Mouse (Mus musculus) forebrain, postnatal 0 days (tissue): ENCODE data around the gene BC024978. TPM values are rescaled to one million over a fixed set of nuclear protein-coding genes. Genes with fewer than 3 reads are reported as not detected.

Source experiments
- ATAC-seq: fragments of 200-750 bp; cut with Nextera tagmentation; 2 replicates; pipeline ENCODE4 v1.8.0; 2017; ENCODE audit warnings: mild to moderate bottlenecking, moderate library complexity
- DNase-seq: peaks from one replicate; pipeline ENCODE4 v3.0.0-alpha.2; 2015
- H3K27ac ChIP-seq: fragments of 300-500 bp; sonication (generic); 2 replicates; pipeline ENCODE4 v1.5.1; 2014; ENCODE audit warnings: low read depth, mild to moderate bottlenecking, antibody characterized with exemption, low read length, moderate library complexity, mixed read lengths
- H3K27me3 ChIP-seq: fragments of 300-500 bp; sonication (generic); 2 replicates; pipeline ENCODE4 v1.6.1; 2014; ENCODE audit warnings: mild to moderate bottlenecking, low read length, mixed read lengths; ENCODE audit not compliant: insufficient read depth
- H3K36me3 ChIP-seq: fragments of 300-500 bp; sonication (generic); 2 replicates; pipeline ENCODE4 v1.6.1; 2014; ENCODE audit warnings: mild to moderate bottlenecking, moderate library complexity; ENCODE audit not compliant: insufficient read depth
- H3K4me1 ChIP-seq: fragments of 300-500 bp; sonication (generic); 2 replicates; pipeline ENCODE4 v1.6.1; 2014; ENCODE audit warnings: antibody characterized with exemption; ENCODE audit not compliant: insufficient read depth
- H3K4me2 ChIP-seq: fragments of 300-500 bp; sonication (generic); 2 replicates; pipeline ENCODE4 v1.6.1; 2014; ENCODE audit warnings: low read depth, mild to moderate bottlenecking, moderate library complexity
- H3K4me3 ChIP-seq: fragments of 300-500 bp; sonication (generic); 2 replicates; pipeline ENCODE4 v1.5.1; 2014; ENCODE audit warnings: low read depth, low read length, mixed read lengths
- H3K9ac ChIP-seq: fragments of 300-500 bp; sonication (generic); 2 replicates; pipeline ENCODE4 v1.6.1; 2014; ENCODE audit warnings: mild to moderate bottlenecking
- H3K9me3 ChIP-seq: fragments of 300-500 bp; sonication (generic); 2 replicates; pipeline ENCODE4 v1.6.1; 2016; ENCODE audit warnings: low read length
- CTCF ChIP-seq: sonication (generic); IDR thresholded peaks from 2 replicates; pipeline ENCODE4 v1.5.1; 2016; ENCODE audit warnings: antibody characterized with exemption, control low read depth, low read depth
- WGBS: fragments of 180-500 bp; shearing (Covaris S2); extraction: QIAGEN DNeasy Blood & Tissue Kit; methylation state at CpG from one replicate; pipeline ENCODE4 v1.1.7; 2014; 5-methylcytosine and 5-hydroxymethylcytosine counted together
- polyA plus RNA-seq: library from polyadenylated mRNA; unstranded; fragments of >200 nt; fragmentation: Nextera tagmentation; extraction: Ambion mirVana; gene quantifications from 2 replicates; pipeline ENCODE4 v1.2.1, GENCODE M21; 2015
- total RNA-seq: library from RNA; depleted of rRNA; stranded (reverse); fragments of >200 nt; gene quantifications from 2 replicates; pipeline ENCODE4 v1.2.3, GENCODE M21; 2014

BC024978 gene
- total and polyA plus RNA-seq, 2 experiments from 2014 or later = 2.0 to 5.7 TPM

GRCm38 (mm10) chr7:27160921-27161320 lies 34.7 kb upstream of the BC024978 start:
- WGBS = 86% methylated on average over 3 of the region's 3 CpGs
- no peak for TF ChIP-seq CTCF
- H3K9me3 ChIP-seq = no peaks in the 10 kb centered on the region
- H3K27me3 ChIP-seq = no peaks in the 10 kb centered on the region
- H3K27ac ChIP-seq = no peak overlapping the region
- DNase-seq (no peak), ATAC-seq (no peak)
- no peak overlapping the region for H3K4me2 ChIP-seq
- H3K4me1 ChIP-seq = peaks cover 24% of the 10 kb centered on the region
- H3K4me3 ChIP-seq = no peak overlapping the region
- H3K9ac ChIP-seq = no peak overlapping the region
- peaks cover 40% of the 10 kb centered on the region for H3K36me3 ChIP-seq

DNA sequence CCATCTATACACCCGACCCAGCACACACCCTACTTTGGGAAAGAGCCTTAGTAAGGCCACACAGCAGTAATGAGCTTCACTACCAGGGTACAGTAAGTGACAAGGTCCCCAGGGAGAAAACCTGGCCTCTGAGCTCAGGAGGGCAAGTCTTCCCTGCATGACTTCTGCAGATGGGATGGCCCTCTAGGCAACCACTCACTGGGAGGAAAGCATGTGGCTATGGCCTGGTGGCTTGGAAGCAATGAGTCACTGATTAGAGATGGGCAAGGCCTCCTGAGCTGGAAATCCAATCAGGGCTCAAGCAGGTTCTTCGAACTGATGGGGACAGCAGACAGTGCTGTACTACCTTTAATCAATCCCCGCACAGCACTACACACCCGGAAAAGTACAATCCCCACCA lies 33.8 kb upstream of the BC024978 start:
- no peak for ATAC-seq
- DNase-seq = no peak
- TF ChIP-seq CTCF = no peak
- Histone ChIP-seq H3K27me3 (no peaks in the 10 kb centered on the region), H3K27ac (no peak overlapping the region), H3K9me3 (no peaks in the 10 kb centered on the region), H3K36me3 (peaks cover 40% of the 10 kb centered on the region), H3K4me1 (peaks cover 24% of the 10 kb centered on the region), H3K4me2 (no peak overlapping the region), H3K9ac (no peak overlapping the region), H3K4me3 (no peak overlapping the region)
- WGBS = 92% methylated on average over 4 of the region's 4 CpGs

GRCm38 (mm10) chr7:27162780-27163449 lies 32.7 kb upstream of the BC024978 start:
- Histone ChIP-seq H3K4me1 (peaks cover 24% of the 10 kb centered on the region), H3K27ac (no peak overlapping the region), H3K9ac (peak overlapping the region; percentile 28; the same call in 1 of the 2 replicates), H3K27me3 (no peaks in the 10 kb centered on the region), H3K4me2 (peak overlapping the region; percentile 75), H3K9me3 (no peaks in the 10 kb centered on the region), H3K4me3 (no peak overlapping the region), H3K36me3 (peaks cover 32% of the 10 kb centered on the region)
- DNase-seq (no peak), ATAC-seq (no peak)
- WGBS = 83% methylated on average over 5 of the region's 5 CpGs
- TF ChIP-seq CTCF = no peak

- TF ChIP-seq CTCF = no peak
- no peak for ATAC-seq
- Histone ChIP-seq H3K9me3 (no peaks in the 10 kb centered on the region), H3K9ac (peak overlapping the region; percentile 28; the same call in 1 of the 2 replicates), H3K36me3 (peaks cover 26% of the 10 kb centered on the region), H3K27ac (no peak overlapping the region), H3K27me3 (no peaks in the 10 kb centered on the region), H3K4me2 (peak overlapping the region; percentile 75), H3K4me3 (no peak overlapping the region), H3K4me1 (peaks cover 24% of the 10 kb centered on the region)
- 80% methylated on average over 5 of the region's 5 CpGs for WGBS
- DNase-seq = no peak
Observed at GRCm38 (mm10) chr7:27163450-27163805, 32.2 kb upstream of the BC024978 start.

DNA sequence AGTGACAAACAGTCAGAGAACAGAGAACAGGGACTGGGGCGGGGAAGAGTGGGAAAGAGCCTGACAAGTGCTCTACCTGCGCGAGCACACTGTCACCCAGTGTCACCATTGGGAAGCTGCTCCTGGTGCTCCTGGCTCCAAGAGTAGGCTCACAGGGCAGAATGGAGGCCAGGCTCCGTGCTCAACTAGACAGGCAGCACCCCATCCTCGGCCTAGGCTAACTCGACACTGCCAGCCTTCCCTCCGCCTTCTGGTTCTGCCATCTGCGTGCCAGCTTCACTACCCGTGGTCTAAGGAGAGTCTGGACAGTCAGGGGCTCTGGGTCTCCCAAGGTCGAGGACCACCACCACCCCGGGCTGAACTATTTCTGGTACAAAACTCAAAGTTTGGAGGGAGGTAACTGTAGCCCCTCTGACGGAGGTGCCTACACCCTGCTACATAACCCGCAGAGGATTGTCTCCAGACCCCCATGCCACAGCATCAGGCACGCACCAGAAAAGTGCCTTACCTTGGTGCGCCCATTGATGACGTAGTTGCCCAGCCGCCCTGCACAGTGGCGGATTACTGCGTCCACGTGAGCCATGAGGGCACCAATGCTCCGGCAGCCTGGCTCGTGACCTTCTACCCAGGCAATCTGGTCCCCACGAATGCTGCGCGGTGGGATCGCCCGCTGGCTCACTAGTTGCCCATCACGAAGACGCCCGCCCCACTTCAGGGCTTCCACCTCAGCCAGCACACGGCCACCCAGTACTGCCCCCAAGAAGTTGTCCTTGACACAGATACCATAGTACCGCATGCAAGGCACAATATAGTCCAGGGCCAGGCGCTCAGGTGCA lies 31.3 kb upstream of the BC024978 start:
- H3K9me3 ChIP-seq = no peaks in the 10 kb centered on the region
- TF ChIP-seq CTCF = no peak
- H3K27ac ChIP-seq = no peak overlapping the region
- WGBS = 86% methylated on average over 33 of the region's 33 CpGs
- peak overlapping the region; percentile 92 for H3K9ac ChIP-seq
- ATAC-seq (no peak), DNase-seq (no peak)
- H3K27me3 ChIP-seq = no peaks in the 10 kb centered on the region
- H3K4me1 ChIP-seq = peaks cover 24% of the 10 kb centered on the region
- peak overlapping the region; percentile 75 for H3K4me2 ChIP-seq
- H3K36me3 ChIP-seq = peaks cover 20% of the 10 kb centered on the region
- H3K4me3 ChIP-seq = no peak overlapping the region

DNA sequence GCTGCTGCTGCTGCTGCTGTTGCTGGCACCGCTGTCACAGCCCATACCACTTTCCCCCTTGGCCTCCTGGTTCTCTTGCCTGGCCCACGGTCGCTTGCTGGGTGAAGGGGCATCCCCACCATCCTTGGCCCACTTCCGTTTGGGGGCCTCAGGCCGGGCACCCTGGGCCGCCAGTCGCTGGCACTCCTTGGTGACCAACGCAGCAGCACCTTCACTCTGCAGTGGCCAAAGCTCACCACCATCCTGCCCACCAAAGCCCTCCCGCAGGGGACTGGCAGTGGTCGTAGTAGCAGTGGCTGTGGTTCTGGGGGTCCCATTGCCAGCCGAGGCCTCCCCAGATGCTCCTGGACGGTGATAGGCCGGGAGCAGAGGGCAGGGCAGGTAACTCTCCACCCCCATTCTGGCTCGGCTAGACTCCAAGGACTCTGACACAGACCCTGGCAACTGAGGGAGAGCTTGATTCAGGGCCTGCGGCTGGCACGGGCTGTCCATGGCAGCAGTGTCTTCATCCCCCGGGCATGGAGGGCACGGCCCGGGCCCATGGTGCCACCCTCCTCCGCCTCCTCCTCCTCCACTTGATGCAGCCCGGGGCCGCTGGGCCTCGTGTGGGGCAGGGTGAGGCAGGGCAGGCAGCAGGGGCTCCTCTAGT lies 30.4 kb upstream of the BC024978 start:
- H3K4me3 ChIP-seq = peak overlapping the region; percentile 90
- ATAC-seq (no peak), DNase-seq (no peak)
- 0 out of 2 replicates have a peak, but pooled peaks have one; percentile 4 for TF ChIP-seq CTCF
- peaks cover 24% of the 10 kb centered on the region for H3K4me1 ChIP-seq
- H3K27ac ChIP-seq = no peak overlapping the region
- H3K27me3 ChIP-seq = no peaks in the 10 kb centered on the region
- peak overlapping the region; percentile 92 for H3K9ac ChIP-seq
- H3K36me3 ChIP-seq = peaks cover 17% of the 10 kb centered on the region
- no peaks in the 10 kb centered on the region for H3K9me3 ChIP-seq
- H3K4me2 ChIP-seq = peak overlapping the region; percentile 75
- 71% methylated on average over 23 of the region's 23 CpGs for WGBS

DNA sequence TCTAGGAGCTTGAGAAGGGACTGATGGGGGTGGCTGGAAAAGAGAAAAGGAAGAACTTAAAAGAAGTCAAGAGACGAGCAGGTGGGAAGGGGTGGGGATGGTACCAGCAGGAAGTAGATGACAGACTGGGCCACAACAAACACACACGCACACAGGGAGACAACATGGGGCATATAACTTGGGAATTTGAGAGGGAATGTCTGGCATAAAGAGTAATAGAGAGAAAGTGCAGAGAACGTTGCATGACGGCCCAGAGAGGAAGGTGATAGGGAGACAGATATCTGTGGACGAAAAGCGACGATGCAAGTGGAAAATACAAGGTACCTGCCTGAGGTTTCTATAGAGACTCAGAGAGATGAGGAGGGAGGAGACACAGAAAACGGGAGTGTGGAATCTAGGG lies 29.9 kb upstream of the BC024978 start:
- Histone ChIP-seq H3K4me2 (peak overlapping the region; percentile 75), H3K9me3 (no peaks in the 10 kb centered on the region)
- WGBS = 2% methylated on average over 8 of the region's 8 CpGs

More for the DNA sequence above, 29.9 kb upstream of the BC024978 start:
- Histone ChIP-seq H3K27me3 (no peaks in the 10 kb centered on the region), H3K36me3 (peaks cover 17% of the 10 kb centered on the region), H3K4me1 (peaks cover 24% of the 10 kb centered on the region), H3K27ac (peak overlapping the region; percentile 97), H3K4me3 (peak overlapping the region; percentile 90), H3K9ac (peak overlapping the region; percentile 92)
- no peak for DNase-seq
- peak; percentile 5; the same call in 1 of the 2 replicates for ATAC-seq
- TF ChIP-seq CTCF = no peak
